Mouse (Mus musculus) liver, postnatal 0 days (tissue): ENCODE measurements around the gene Marcksl1.
A peak's percentile ranks its signal among the peaks of the same experiment; 100 is the strongest.

Experiments
- CTCF ChIP-seq: sonication (generic); IDR thresholded peaks from 2 replicates; pipeline ENCODE4 v1.5.1; 2016; ENCODE audit warnings: antibody characterized with exemption, low read depth
- EP300 ChIP-seq: IDR thresholded peaks from 2 replicates; pipeline ENCODE4 v1.6.1; 2016; ENCODE audit warnings: antibody characterized with exemption, low read depth, mild to moderate bottlenecking

DNA sequence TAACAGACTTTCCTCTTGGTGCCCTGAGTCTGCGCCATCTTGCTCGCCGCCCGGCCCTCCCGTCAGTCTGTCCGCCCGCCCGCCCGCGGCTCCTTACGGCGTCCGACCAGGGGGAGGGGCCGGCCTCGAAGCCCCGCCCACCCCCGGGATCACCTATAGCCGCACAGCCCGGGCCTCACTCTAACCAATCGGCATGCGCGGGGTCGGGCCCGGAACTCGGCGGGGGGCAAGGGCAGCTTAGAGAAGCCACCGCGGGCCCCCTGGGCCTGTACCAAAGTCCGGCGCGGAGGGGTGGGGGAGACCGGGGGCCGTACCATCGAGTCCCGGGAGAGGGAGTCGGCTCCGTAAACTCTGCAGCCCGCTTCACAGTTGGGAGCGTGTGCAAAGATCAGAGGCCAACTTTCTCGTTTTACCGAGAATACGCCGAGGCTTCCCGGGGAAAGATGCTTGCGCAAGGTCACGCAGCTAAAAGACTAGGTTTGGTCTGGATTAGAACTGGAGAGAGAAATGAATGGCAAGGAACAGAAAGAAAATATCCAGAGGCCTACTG, 29.3 kb downstream of the Marcksl1 start, which contains the start of gene Hdac1:
- peak; percentile 34; the same call in 1 of the 2 replicates for TF ChIP-seq EP300
- peak; percentile 17; the same call in 1 of the 2 replicates for TF ChIP-seq CTCF
